Mouse (Mus musculus): ENCODE measurements around the gene Grik1.

DNA sequence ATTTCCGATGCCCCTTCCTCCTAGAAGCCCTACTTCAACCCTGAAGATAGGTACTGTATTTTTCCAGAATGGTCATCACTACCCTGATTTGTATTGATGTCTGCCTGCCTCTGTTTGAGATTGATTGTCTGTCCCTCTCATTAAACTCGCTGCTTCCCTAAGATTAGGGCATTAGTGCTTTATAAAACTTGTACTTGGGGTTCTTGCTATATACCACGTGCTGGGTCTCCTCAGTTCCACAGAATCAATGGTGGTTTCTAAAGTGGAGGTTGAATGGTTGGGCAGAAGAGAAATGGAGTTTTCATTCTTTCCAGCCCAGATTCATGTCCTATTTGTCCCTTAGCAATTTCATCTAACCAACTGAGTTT, 316.0 kb downstream of the Grik1 start:
- TF ChIP-seq POLR2A (IDR thresholded peaks at IDR 0.05; ENCODE audit: insufficient read depth, low read length), result no peak
- TF ChIP-seq EP300 (IDR thresholded peaks at IDR 0.05; ENCODE audit: insufficient read depth, low read depth, low read length), result no peak
